In the genomic region with DNA sequence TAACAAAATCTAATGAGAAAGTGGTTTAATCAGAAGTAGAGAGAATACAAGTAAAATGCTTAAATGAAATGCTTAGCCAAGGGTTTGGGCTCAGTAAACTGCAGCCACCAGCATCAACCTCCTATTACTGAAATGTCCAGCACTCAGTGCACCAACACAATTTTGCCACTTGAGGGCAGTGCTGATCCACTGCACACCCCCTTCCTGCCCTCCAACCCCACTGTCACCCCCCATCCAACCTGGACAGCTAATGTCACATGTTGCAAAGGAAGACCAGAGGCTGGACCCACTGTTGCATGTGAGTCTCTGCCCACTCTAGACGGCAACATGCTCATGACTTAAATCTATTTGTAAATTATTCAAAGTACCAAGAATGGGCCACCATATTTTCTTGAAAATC, we compare ENCODE assay signal across 8 mouse cellular contexts.
DNase-seq lines count a peak whose midpoint lies in the region; ATAC-seq and TF ChIP-seq lines count a peak whose summit lies in the region.

No protein-coding gene starts in this region.

- H3K9me3 ChIP-seq in kidney, embryonic 14.5 days (ENCODE audit: control insufficient read depth, low read length) = no peaks in the 10 kb centered on the region
- H3K9me3 ChIP-seq in ES-Bruce4 (replicated peaks; ENCODE audit: control insufficient read depth, insufficient read depth, low read length, poor library complexity, severe bottlenecking) = no peaks in the 10 kb centered on the region
- no peaks in the 10 kb centered on the region for H3K9me3 ChIP-seq in forebrain, embryonic 13.5 days (replicated peaks)

- no peak overlapping the region for H3K4me3 ChIP-seq in kidney, embryonic 14.5 days (ENCODE audit: low read length)
- no peak overlapping the region for H3K4me3 ChIP-seq in ES-Bruce4 (ENCODE audit: low read depth, low read length)
- no peak overlapping the region for H3K4me3 ChIP-seq in forebrain, embryonic 13.5 days
- no peak overlapping the region for H3K4me3 ChIP-seq in olfactory bulb, adult 2 months (ENCODE audit: insufficient read depth, low read depth, low read length)

- no peak overlapping the region for H3K4me2 ChIP-seq in kidney, embryonic 14.5 days (replicated peaks; ENCODE audit: low read depth, low read length)
- H3K4me2 ChIP-seq in forebrain, embryonic 13.5 days = no peak overlapping the region

- H3K27ac ChIP-seq in kidney, embryonic 14.5 days (ENCODE audit: low read depth, low read length) = no peak overlapping the region
- H3K27ac ChIP-seq in ES-Bruce4 (ENCODE audit: insufficient read depth, low read length) = no peak overlapping the region
- H3K27ac ChIP-seq in forebrain, embryonic 13.5 days = no peak overlapping the region
- no peak overlapping the region for H3K27ac ChIP-seq in olfactory bulb, adult 2 months (ENCODE audit: insufficient read depth, low read depth, low read length)

- TF ChIP-seq POLR2A in ES-Bruce4 (IDR thresholded peaks at IDR 0.05; ENCODE audit: insufficient read depth, low read length) = no peak
- no peak for TF ChIP-seq POLR2A in olfactory bulb, adult 2 months (IDR thresholded peaks at IDR 0.05; ENCODE audit: insufficient read depth, low read depth, low read length)

- no peaks in the 10 kb centered on the region for H3K27me3 ChIP-seq in kidney, embryonic 14.5 days (ENCODE audit: control insufficient read depth, insufficient read depth, low read length)
- no peaks in the 10 kb centered on the region for H3K27me3 ChIP-seq in ES-Bruce4 (ENCODE audit: control insufficient read depth, insufficient read depth, low read length, poor library complexity, severe bottlenecking)
- no peaks in the 10 kb centered on the region for H3K27me3 ChIP-seq in forebrain, embryonic 13.5 days

- DNase-seq in kidney, adult 9 months = peak; percentile 46
- DNase-seq in adrenal gland, postnatal 25 days = peak; percentile 52
- peak; percentile 18 to 27 for DNase-seq in layer of hippocampus, postnatal 36 days
- DNase-seq in right cerebral cortex, postnatal 36 days (ENCODE audit: low spot score in 2 of 2) = no peak

- WGBS in kidney, embryonic 14.5 days = 52% methylated on average over 1 of the region's 1 CpGs
- WGBS in forebrain, embryonic 13.5 days = 72% methylated on average over 1 of the region's 1 CpGs
- 94% methylated on average over 1 of the region's 1 CpGs for WGBS in olfactory bulb, adult 2 months

- TF ChIP-seq CTCF in ES-Bruce4 (IDR thresholded peaks at IDR 0.05; ENCODE audit: low read depth, low read length) = peak; percentile 97
- peak; percentile 62; the same call in 1 of the 2 replicates for TF ChIP-seq CTCF in olfactory bulb, adult 2 months (IDR thresholded peaks at IDR 0.05; ENCODE audit: insufficient read depth, low read depth, low read length)

- H3K9ac ChIP-seq in kidney, embryonic 14.5 days (ENCODE audit: low read depth, low read length) = no peak overlapping the region
- no peak overlapping the region for H3K9ac ChIP-seq in ES-Bruce4 (ENCODE audit: low read depth, poor library complexity, severe bottlenecking)
- H3K9ac ChIP-seq in forebrain, embryonic 13.5 days = no peak overlapping the region

- no peak for ATAC-seq in kidney, embryonic 14.5 days (ENCODE audit: low FRiP score, low TSS enrichment)
- ATAC-seq in forebrain, embryonic 13.5 days = 0 out of 2 replicates have a peak, but pooled peaks have one; percentile 22

- H3K36me3 ChIP-seq in kidney, embryonic 14.5 days (ENCODE audit: control insufficient read depth, insufficient read depth, low read length) = no peaks in the 10 kb centered on the region
- H3K36me3 ChIP-seq in ES-Bruce4 (ENCODE audit: control insufficient read depth, insufficient read depth, low read length, poor library complexity, severe bottlenecking) = no peaks in the 10 kb centered on the region
- H3K36me3 ChIP-seq in forebrain, embryonic 13.5 days (ENCODE audit: poor library complexity, severe bottlenecking) = no peaks in the 10 kb centered on the region

- no peaks in the 10 kb centered on the region for H3K4me1 ChIP-seq in kidney, embryonic 14.5 days (ENCODE audit: control insufficient read depth, insufficient read depth, low read length)
- no peaks in the 10 kb centered on the region for H3K4me1 ChIP-seq in ES-Bruce4 (ENCODE audit: control insufficient read depth, insufficient read depth, low read length)
- no peaks in the 10 kb centered on the region for H3K4me1 ChIP-seq in forebrain, embryonic 13.5 days
- no peaks in the 10 kb centered on the region for H3K4me1 ChIP-seq in olfactory bulb, adult 2 months (ENCODE audit: control insufficient read depth, insufficient read depth, low read length)

- no peak for TF ChIP-seq EP300 in ES-Bruce4 (IDR thresholded peaks at IDR 0.05; ENCODE audit: insufficient read depth, low read depth, low read length)

Comparison
In these comparisons a context has a peak if more than half of its experiments do, and no peak if none do; other contexts are left out.
1. DNase-seq: peak in kidney, adult 9 months (single experiment), adrenal gland, postnatal 25 days (single experiment) and layer of hippocampus, postnatal 36 days (2 of 2); none in right cerebral cortex, postnatal 36 days (0 of 2).